Comparison of ENCODE assay signal across 17 mouse cellular contexts in the genomic region with DNA sequence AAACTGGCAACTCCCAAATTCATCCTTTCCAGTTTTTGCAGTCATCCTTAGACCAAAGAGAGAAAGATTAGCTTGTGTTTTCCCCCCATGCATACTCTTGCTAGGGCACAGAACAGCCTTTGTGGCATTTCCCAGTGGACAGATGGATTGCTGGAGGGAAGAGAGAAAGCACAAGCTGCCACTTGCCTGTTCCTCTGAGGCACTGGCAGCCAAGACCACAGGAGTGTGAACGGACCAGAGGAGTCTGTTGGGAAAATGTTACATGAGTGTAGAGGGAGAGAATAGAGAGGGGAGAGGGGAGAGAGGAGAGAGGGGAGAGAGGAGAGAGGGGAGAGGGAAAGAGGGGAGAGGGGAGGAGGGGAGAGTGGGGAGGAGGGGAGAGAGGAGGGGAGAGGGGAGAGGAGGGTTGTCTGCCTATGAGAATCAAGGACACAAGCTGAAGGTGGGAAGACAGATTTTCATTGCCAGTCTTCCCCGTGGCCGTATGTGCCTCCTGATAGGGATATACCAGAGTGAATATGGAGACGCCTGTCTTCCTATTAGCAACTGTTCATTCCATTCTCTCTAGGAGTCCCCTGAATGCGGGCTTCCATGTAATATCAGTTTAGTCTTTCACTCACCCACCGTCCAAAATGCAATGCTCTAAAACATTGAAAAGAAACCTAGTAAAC. TPM values are rescaled to one million over a fixed set of nuclear protein-coding genes. Genes with fewer than 3 reads are reported as not detected.
DNase-seq lines count a peak whose midpoint lies in the region; ATAC-seq lines count a peak whose summit lies in the region.
"Had no signal": no experiment of that assay in that cellular context is flagged by ENCODE, and none has a peak within 500 bp of the region (broad histone marks: within the 10 kb centered on the region; RNA-seq: fewer than 3 reads in every experiment).

No protein-coding gene starts in this region.

- no peaks in the 10 kb centered on the region for H3K9me3 ChIP-seq in midbrain, embryonic 12.5 days
- H3K9me3 ChIP-seq in midbrain, embryonic 11.5 days (ENCODE audit: control insufficient read depth, low read length), result no peaks in the 10 kb centered on the region
- no peaks in the 10 kb centered on the region for H3K9me3 ChIP-seq in kidney, embryonic 14.5 days (ENCODE audit: control insufficient read depth, low read length)
- H3K9me3 ChIP-seq: heart, embryonic 12.5 days; lung, embryonic 15.5 days had no signal

- 71% methylated on average over 6 of the region's 6 CpGs for WGBS in midbrain, embryonic 12.5 days
- WGBS in midbrain, embryonic 11.5 days, result 83% methylated on average over 6 of the region's 6 CpGs
- 82% methylated on average over 6 of the region's 6 CpGs for WGBS in kidney, embryonic 14.5 days

- no peak for DNase-seq in midbrain, embryonic 11.5 days (ENCODE audit: low spot score, missing footprints)
- peak; percentile 62 to 67 for DNase-seq in cerebellum, adult 18-20 months
- peak; percentile 60 to 62 for DNase-seq in cerebellum, postnatal 36 days
- peak; percentile 11 to 28 for DNase-seq in layer of hippocampus, adult 8-10 months (ENCODE audit: low spot score in 2 of 2)
- DNase-seq in B cell, adult 2 months, result no peak
- no peak for DNase-seq in kidney, adult 11 months
- DNase-seq: adrenal gland, adult 2 months had no signal

- no peak overlapping the region for H3K9ac ChIP-seq in midbrain, embryonic 12.5 days (replicated peaks)
- H3K9ac ChIP-seq in midbrain, embryonic 11.5 days (ENCODE audit: low read length), result no peak overlapping the region
- no peak overlapping the region for H3K9ac ChIP-seq in kidney, embryonic 14.5 days (ENCODE audit: low read depth, low read length)
- H3K9ac ChIP-seq: heart, embryonic 12.5 days; lung, embryonic 15.5 days had no signal

- H3K27me3 ChIP-seq in midbrain, embryonic 12.5 days, result no peaks in the 10 kb centered on the region
- H3K27me3 ChIP-seq in midbrain, embryonic 11.5 days (ENCODE audit: control insufficient read depth, insufficient read depth, low read length), result no peaks in the 10 kb centered on the region
- no peaks in the 10 kb centered on the region for H3K27me3 ChIP-seq in kidney, embryonic 14.5 days (ENCODE audit: control insufficient read depth, insufficient read depth, low read length)
- H3K27me3 ChIP-seq: CH12.LX; heart, embryonic 12.5 days; lung, embryonic 15.5 days had no signal

- ATAC-seq in midbrain, embryonic 12.5 days (ENCODE audit: low FRiP score, low read depth), result 0 out of 2 replicates have a peak, but pooled peaks have one; percentile 56
- no peak for ATAC-seq in midbrain, embryonic 11.5 days (ENCODE audit: low FRiP score)
- no peak for ATAC-seq in kidney, embryonic 14.5 days (ENCODE audit: low FRiP score, low TSS enrichment)
- ATAC-seq: Patski had no signal

- H3K4me2 ChIP-seq in midbrain, embryonic 12.5 days (replicated peaks), result no peak overlapping the region
- no peak overlapping the region for H3K4me2 ChIP-seq in midbrain, embryonic 11.5 days
- no peak overlapping the region for H3K4me2 ChIP-seq in kidney, embryonic 14.5 days (replicated peaks; ENCODE audit: low read depth, low read length)
- H3K4me2 ChIP-seq: heart, embryonic 12.5 days; lung, embryonic 15.5 days had no signal

- no peaks in the 10 kb centered on the region for H3K36me3 ChIP-seq in midbrain, embryonic 12.5 days
- H3K36me3 ChIP-seq in midbrain, embryonic 11.5 days (ENCODE audit: control insufficient read depth, insufficient read depth, low read length), result no peaks in the 10 kb centered on the region
- no peaks in the 10 kb centered on the region for H3K36me3 ChIP-seq in kidney, embryonic 14.5 days (ENCODE audit: control insufficient read depth, insufficient read depth, low read length)
- H3K36me3 ChIP-seq: heart, embryonic 12.5 days; lung, embryonic 15.5 days had no signal

- H3K4me1 ChIP-seq in midbrain, embryonic 12.5 days, result no peaks in the 10 kb centered on the region
- no peaks in the 10 kb centered on the region for H3K4me1 ChIP-seq in midbrain, embryonic 11.5 days (ENCODE audit: control insufficient read depth, insufficient read depth, low read length)
- H3K4me1 ChIP-seq in kidney, embryonic 14.5 days (ENCODE audit: control insufficient read depth, insufficient read depth, low read length), result no peaks in the 10 kb centered on the region
- H3K4me1 ChIP-seq: heart, embryonic 12.5 days; lung, embryonic 15.5 days had no signal

- no peak overlapping the region for H3K4me3 ChIP-seq in midbrain, embryonic 12.5 days
- H3K4me3 ChIP-seq in midbrain, embryonic 11.5 days (ENCODE audit: low read depth, low read length), result no peak overlapping the region
- no peak overlapping the region for H3K4me3 ChIP-seq in kidney, embryonic 14.5 days (ENCODE audit: low read length)
- H3K4me3 ChIP-seq: heart, embryonic 12.5 days; lung, embryonic 15.5 days had no signal

- no peak overlapping the region for H3K27ac ChIP-seq in midbrain, embryonic 12.5 days (replicated peaks)
- no peak overlapping the region for H3K27ac ChIP-seq in midbrain, embryonic 11.5 days (ENCODE audit: low read depth, low read length)
- no peak overlapping the region for H3K27ac ChIP-seq in kidney, embryonic 14.5 days (ENCODE audit: low read depth, low read length)
- H3K27ac ChIP-seq: kidney, postnatal 0 days; lung, embryonic 15.5 days had no signal

RNA-seq across cellular contexts. Expression of a gene that starts 27.1 kb away (rescaled TPM):
- not detected in 2 replicates for polyA plus RNA-seq in midbrain, embryonic 12.5 days (2016; fragmentation: Nextera tagmentation; extraction: Ambion mirVana)
- polyA plus RNA-seq in midbrain, embryonic 11.5 days (2014; fragmentation: Nextera tagmentation; extraction: Ambion mirVana), result not detected in 2 replicates
- total RNA-seq in layer of hippocampus, adult 8-10 months (2022), result not detected
- polyA plus RNA-seq in kidney, embryonic 14.5 days (2014; fragmentation: Nextera tagmentation; extraction: Ambion mirVana), result not detected in 2 replicates
- total RNA-seq: adrenal gland, adult 2 months; CH12.LX; gastrocnemius, adult 8-10 months had no signal
- polyA plus RNA-seq: adrenal gland, adult 2 months; heart, embryonic 12.5 days; kidney, postnatal 0 days; limb, embryonic 14.5 days; lung, embryonic 15.5 days; Patski; stomach, embryonic 16.5 days had no signal

RNA-seq across cellular contexts. Expression of a gene that starts 27.1 kb away (rescaled TPM):
- polyA plus RNA-seq in midbrain, embryonic 12.5 days (2016; fragmentation: Nextera tagmentation; extraction: Ambion mirVana), result 10.5 and 12.7 TPM in 2 replicates
- 13.7 and 15.4 TPM in 2 replicates for polyA plus RNA-seq in midbrain, embryonic 11.5 days (2014; fragmentation: Nextera tagmentation; extraction: Ambion mirVana)
- total RNA-seq in layer of hippocampus, adult 8-10 months (2022), result 10 to 100 TPM; 25.1 to 30.2 (median 26.5) TPM
- 11.9 and 12.4 TPM in 2 replicates for polyA plus RNA-seq in kidney, embryonic 14.5 days (2014; fragmentation: Nextera tagmentation; extraction: Ambion mirVana)
- total RNA-seq: CH12.LX had no signal

Comparison
In these comparisons a context has a peak if more than half of its experiments do, and no peak if none do; other contexts are left out.
1. DNase-seq: peak in cerebellum, adult 18-20 months (2 of 2), cerebellum, postnatal 36 days (2 of 2) and layer of hippocampus, adult 8-10 months (2 of 2); none in midbrain, embryonic 11.5 days (single experiment), B cell, adult 2 months (0 of 2) and kidney, adult 11 months (single experiment).